Mouse (Mus musculus) forebrain, embryonic 12.5 days (tissue): ENCODE measurements around the gene Hace1. TPM values are rescaled to one million over a fixed set of nuclear protein-coding genes. Genes with fewer than 3 reads are reported as not detected.

ENCODE experiments used
- ATAC-seq: fragments of 200-750 bp; cut with Nextera tagmentation; 2 replicates; pipeline ENCODE4 v1.8.0; 2017; ENCODE audit warnings: moderate TSS enrichment; ENCODE audit not compliant: low FRiP score
- H3K27ac ChIP-seq: fragments of 300-500 bp; sonication (generic); 2 replicates; pipeline ENCODE4 v1.5.1; 2016; ENCODE audit warnings: mild to moderate bottlenecking
- H3K27me3 ChIP-seq: fragments of 300-500 bp; sonication (generic); 2 replicates; pipeline ENCODE4 v1.6.1; 2016; ENCODE audit warnings: mild to moderate bottlenecking
- H3K36me3 ChIP-seq: fragments of 300-500 bp; sonication (generic); replicated peaks from 2 replicates; pipeline ENCODE4 v1.6.1; 2016; ENCODE audit warnings: mild to moderate bottlenecking
- H3K4me1 ChIP-seq: fragments of 300-500 bp; sonication (generic); 2 replicates; pipeline ENCODE4 v1.6.1; 2016
- H3K4me2 ChIP-seq: fragments of 300-500 bp; sonication (generic); 2 replicates; pipeline ENCODE4 v1.6.1; 2016; ENCODE audit warnings: mild to moderate bottlenecking, moderate library complexity
- H3K4me3 ChIP-seq: fragments of 300-500 bp; sonication (generic); replicated peaks from 2 replicates; pipeline ENCODE4 v1.5.1; 2016; ENCODE audit warnings: mild to moderate bottlenecking
- H3K9ac ChIP-seq: fragments of 300-500 bp; sonication (generic); 2 replicates; pipeline ENCODE4 v1.6.1; 2016; ENCODE audit warnings: mild to moderate bottlenecking
- H3K9me3 ChIP-seq: fragments of 300-500 bp; sonication (generic); 2 replicates; pipeline ENCODE4 v1.6.1; 2016
- WGBS: fragments of 180-500 bp; shearing (Covaris S2); methylation state at CpG from one replicate; pipeline ENCODE4 v1.1.7; 2016; 5-methylcytosine and 5-hydroxymethylcytosine counted together
- polyA plus RNA-seq: library from polyadenylated mRNA; unstranded; fragments of >200 nt; fragmentation: Nextera tagmentation; extraction: Ambion mirVana; gene quantifications from 2 replicates; pipeline ENCODE4 v1.2.1, GENCODE M21; 2016

Hace1 gene
- polyA plus RNA-seq, 1 experiment from 2014 or later: 24.8 TPM

DNA sequence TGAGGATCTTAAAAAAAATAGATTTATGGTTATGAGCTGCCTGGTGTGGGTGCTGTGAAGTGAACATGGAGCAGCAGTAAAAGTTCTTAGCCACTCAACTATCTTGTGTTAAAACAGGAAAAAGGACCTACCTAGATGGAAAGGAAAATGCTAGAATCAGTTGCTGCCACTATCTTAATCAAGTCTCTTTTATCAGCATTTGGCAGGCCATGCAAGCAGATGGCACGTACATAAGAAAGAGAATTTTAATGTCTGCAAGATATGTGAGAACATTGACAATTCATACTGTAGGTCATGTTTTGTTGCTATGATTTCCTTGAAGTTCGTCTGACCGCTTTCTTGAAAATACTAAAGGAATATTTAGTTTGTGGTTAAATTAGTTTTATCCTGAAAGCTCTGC, 54.4 kb downstream of the Hace1 start:
- Histone ChIP-seq H3K36me3 (no peaks in the 10 kb centered on the region), H3K4me2 (no peak overlapping the region), H3K9ac (no peak overlapping the region), H3K4me1 (no peaks in the 10 kb centered on the region), H3K4me3 (no peak overlapping the region), H3K9me3 (no peaks in the 10 kb centered on the region), H3K27ac (no peak overlapping the region), H3K27me3 (no peaks in the 10 kb centered on the region)
- ATAC-seq: no peak
- 95% methylated on average over 3 of the region's 3 CpGs for WGBS

GRCm38 (mm10) chr10:45632641-45633040, 55.0 kb downstream of the Hace1 start:
- 90% methylated on average over 10 of the region's 10 CpGs for WGBS
- H3K36me3 ChIP-seq: no peaks in the 10 kb centered on the region
- no peak for ATAC-seq
- no peak overlapping the region for H3K27ac ChIP-seq
- H3K4me3 ChIP-seq: no peak overlapping the region
- no peaks in the 10 kb centered on the region for H3K27me3 ChIP-seq
- no peak overlapping the region for H3K4me2 ChIP-seq
- no peaks in the 10 kb centered on the region for H3K9me3 ChIP-seq
- no peak overlapping the region for H3K9ac ChIP-seq
- no peaks in the 10 kb centered on the region for H3K4me1 ChIP-seq

- Histone ChIP-seq H3K27ac (no peak overlapping the region), H3K9ac (no peak overlapping the region), H3K4me1 (no peaks in the 10 kb centered on the region), H3K4me2 (no peak overlapping the region), H3K27me3 (no peaks in the 10 kb centered on the region), H3K4me3 (no peak overlapping the region), H3K9me3 (no peaks in the 10 kb centered on the region), H3K36me3 (no peaks in the 10 kb centered on the region; the same call in 1 of the 2 replicates)
- WGBS: 84% methylated on average over 3 of the region's 3 CpGs
- ATAC-seq: no peak
Observed at GRCm38 (mm10) chr10:45635201-45635600, 57.6 kb downstream of the Hace1 start.

GRCm38 (mm10) chr10:45639762-45640161, 62.1 kb downstream of the Hace1 start:
- no peak overlapping the region for H3K4me3 ChIP-seq
- no peaks in the 10 kb centered on the region for H3K27me3 ChIP-seq
- no peak for ATAC-seq
- no peak overlapping the region for H3K4me2 ChIP-seq
- H3K4me1 ChIP-seq: no peaks in the 10 kb centered on the region
- H3K9me3 ChIP-seq: no peaks in the 10 kb centered on the region
- H3K27ac ChIP-seq: no peak overlapping the region
- no peak overlapping the region for H3K9ac ChIP-seq
- H3K36me3 ChIP-seq: peaks cover 4% of the 10 kb centered on the region; the same call in 1 of the 2 replicates

DNA sequence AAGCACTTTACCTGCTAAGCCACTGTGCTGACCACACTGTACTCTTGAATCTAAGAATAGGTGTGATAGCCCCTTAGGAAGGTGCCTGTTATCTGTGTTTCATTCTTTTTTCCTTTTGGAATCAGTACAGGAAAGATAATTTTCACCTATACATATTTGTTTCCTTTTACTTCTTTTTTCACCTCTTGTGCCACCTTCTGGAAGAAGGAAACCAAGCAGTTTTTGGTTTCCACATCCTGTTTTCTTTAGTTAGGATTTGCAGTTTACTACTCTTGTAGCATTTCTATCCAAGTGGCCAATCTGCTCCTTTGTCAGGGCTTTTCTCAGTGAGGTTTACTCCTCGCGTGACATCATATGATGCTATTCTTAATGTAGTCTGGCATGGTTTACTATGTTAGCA, 76.4 kb downstream of the Hace1 start:
- no peaks in the 10 kb centered on the region for H3K4me1 ChIP-seq
- no peak for ATAC-seq
- peaks cover 7% of the 10 kb centered on the region; the same call in 1 of the 2 replicates for H3K36me3 ChIP-seq
- H3K4me3 ChIP-seq: no peak overlapping the region
- no peaks in the 10 kb centered on the region for H3K27me3 ChIP-seq
- H3K4me2 ChIP-seq: no peak overlapping the region
- 97% methylated on average over 2 of the region's 2 CpGs for WGBS
- H3K27ac ChIP-seq: no peak overlapping the region
- H3K9me3 ChIP-seq: no peaks in the 10 kb centered on the region
- H3K9ac ChIP-seq: no peak overlapping the region

DNA sequence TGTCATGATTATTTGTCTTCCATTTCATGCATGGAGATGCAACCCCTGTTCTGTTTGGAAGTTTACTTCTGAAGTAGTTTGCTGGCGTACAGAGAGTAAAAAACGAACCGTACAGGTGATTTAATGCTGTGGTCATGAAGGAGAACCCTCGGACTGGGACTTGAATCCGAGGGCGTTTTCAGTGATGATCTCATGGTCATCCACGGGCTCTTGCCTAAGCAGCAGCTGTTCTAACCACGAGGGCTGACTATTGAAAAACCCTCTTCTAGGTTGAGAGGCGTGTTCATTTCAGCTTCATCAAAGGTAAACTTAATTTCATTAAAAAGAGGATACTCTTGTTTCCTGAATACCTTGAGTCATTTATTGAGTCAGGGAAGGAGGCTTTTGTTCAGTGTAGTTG, 84.4 kb downstream of the Hace1 start:
- H3K36me3 ChIP-seq: no peaks in the 10 kb centered on the region; the same call in 1 of the 2 replicates
- peaks cover 6% of the 10 kb centered on the region; the same call in 1 of the 2 replicates for H3K9me3 ChIP-seq
- H3K27ac ChIP-seq: no peak overlapping the region
- ATAC-seq: no peak
- no peak overlapping the region for H3K4me2 ChIP-seq
- no peak overlapping the region for H3K9ac ChIP-seq
- H3K4me3 ChIP-seq: no peak overlapping the region
- no peaks in the 10 kb centered on the region for H3K27me3 ChIP-seq
- H3K4me1 ChIP-seq: no peaks in the 10 kb centered on the region
- 92% methylated on average over 9 of the region's 9 CpGs for WGBS

GRCm38 (mm10) chr10:45668266-45668665, 90.6 kb downstream of the Hace1 start:
- Histone ChIP-seq H3K27me3 (no peaks in the 10 kb centered on the region), H3K27ac (no peak overlapping the region), H3K4me3 (no peak overlapping the region), H3K4me2 (no peak overlapping the region), H3K4me1 (no peaks in the 10 kb centered on the region), H3K9me3 (peaks cover 9% of the 10 kb centered on the region; the same call in 1 of the 2 replicates), H3K9ac (no peak overlapping the region), H3K36me3 (no peaks in the 10 kb centered on the region; the same call in 1 of the 2 replicates)
- WGBS: 93% methylated on average over 2 of the region's 2 CpGs
- no peak for ATAC-seq

- ATAC-seq: no peak
- no peaks in the 10 kb centered on the region for H3K4me1 ChIP-seq
- H3K27ac ChIP-seq: no peak overlapping the region
- H3K9me3 ChIP-seq: no peaks in the 10 kb centered on the region
- H3K9ac ChIP-seq: no peak overlapping the region
- no peak overlapping the region for H3K4me2 ChIP-seq
- H3K36me3 ChIP-seq: peaks cover 9% of the 10 kb centered on the region
- no peaks in the 10 kb centered on the region for H3K27me3 ChIP-seq
- no peak overlapping the region for H3K4me3 ChIP-seq
Observed at GRCm38 (mm10) chr10:45676796-45677195, 99.2 kb downstream of the Hace1 start.

DNA sequence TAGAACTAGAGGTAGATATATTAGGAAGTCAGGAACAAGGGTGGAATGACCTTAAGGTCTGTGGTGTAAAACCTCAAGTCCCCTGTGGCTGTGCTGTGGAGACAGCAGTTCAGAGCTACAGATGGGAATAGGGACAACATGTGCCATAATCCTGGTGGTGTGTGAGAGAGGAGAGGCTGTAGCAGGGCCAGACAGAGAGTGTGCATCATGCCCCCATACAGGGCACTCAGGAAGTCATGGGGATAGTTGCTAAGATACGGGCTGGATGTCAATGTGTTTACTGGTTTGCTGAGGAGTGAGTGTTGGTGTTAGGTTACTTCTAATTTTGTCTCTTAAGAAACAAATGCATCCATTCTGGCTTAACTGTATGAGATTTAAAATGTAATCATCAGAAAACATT, 108.6 kb downstream of the Hace1 start:
- Histone ChIP-seq H3K4me3 (no peak overlapping the region), H3K36me3 (0 out of 2 replicates have a peak, but pooled peaks cover under 1% of the 10 kb centered on the region), H3K27ac (no peak overlapping the region), H3K9me3 (no peaks in the 10 kb centered on the region), H3K4me2 (no peak overlapping the region), H3K9ac (no peak overlapping the region), H3K4me1 (no peaks in the 10 kb centered on the region), H3K27me3 (no peaks in the 10 kb centered on the region)
- ATAC-seq: no peak
- 82% methylated on average over 1 of the region's 1 CpGs for WGBS

DNA sequence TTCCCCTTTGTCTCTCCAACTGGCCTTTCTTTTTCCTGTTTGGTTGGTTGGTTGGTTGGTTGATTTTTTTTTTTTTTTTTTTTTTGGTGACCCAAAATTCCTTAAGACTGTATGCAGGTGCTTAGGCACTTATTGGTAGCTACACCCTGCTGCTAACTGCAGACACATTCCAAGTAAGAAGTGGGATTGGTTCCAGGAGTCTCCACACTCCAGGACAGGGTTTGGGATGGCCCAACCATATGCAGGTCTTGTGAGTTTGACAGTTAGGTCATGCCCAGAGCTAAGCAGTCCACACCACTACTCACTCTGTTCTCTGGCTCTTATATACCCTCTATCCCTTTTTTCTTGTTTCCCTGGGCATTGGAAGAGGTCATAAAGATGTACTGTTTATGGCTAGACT, 117.3 kb downstream of the Hace1 start:
- H3K27me3 ChIP-seq: no peaks in the 10 kb centered on the region
- H3K9me3 ChIP-seq: no peaks in the 10 kb centered on the region
- H3K9ac ChIP-seq: no peak overlapping the region
- no peaks in the 10 kb centered on the region for H3K4me1 ChIP-seq
- H3K36me3 ChIP-seq: no peaks in the 10 kb centered on the region
- no peak overlapping the region for H3K27ac ChIP-seq
- no peak overlapping the region for H3K4me3 ChIP-seq
- H3K4me2 ChIP-seq: no peak overlapping the region
- ATAC-seq: no peak

- Histone ChIP-seq H3K9me3 (no peaks in the 10 kb centered on the region), H3K36me3 (no peaks in the 10 kb centered on the region), H3K4me2 (no peak overlapping the region), H3K27ac (no peak overlapping the region), H3K9ac (no peak overlapping the region), H3K4me3 (no peak overlapping the region), H3K27me3 (no peaks in the 10 kb centered on the region), H3K4me1 (no peaks in the 10 kb centered on the region)
- no peak for ATAC-seq
- WGBS: 97% methylated on average over 1 of the region's 1 CpGs
Observed at GRCm38 (mm10) chr10:45695522-45695921, 117.9 kb downstream of the Hace1 start.

GRCm38 (mm10) chr10:45698930-45699329, 121.3 kb downstream of the Hace1 start:
- H3K27ac ChIP-seq: no peak overlapping the region
- ATAC-seq: no peak
- H3K9ac ChIP-seq: no peak overlapping the region
- H3K9me3 ChIP-seq: no peaks in the 10 kb centered on the region
- H3K27me3 ChIP-seq: no peaks in the 10 kb centered on the region
- no peak overlapping the region for H3K4me3 ChIP-seq
- 73% methylated on average over 3 of the region's 3 CpGs for WGBS
- no peak overlapping the region for H3K4me2 ChIP-seq
- no peaks in the 10 kb centered on the region for H3K4me1 ChIP-seq
- H3K36me3 ChIP-seq: peaks cover 5% of the 10 kb centered on the region

DNA sequence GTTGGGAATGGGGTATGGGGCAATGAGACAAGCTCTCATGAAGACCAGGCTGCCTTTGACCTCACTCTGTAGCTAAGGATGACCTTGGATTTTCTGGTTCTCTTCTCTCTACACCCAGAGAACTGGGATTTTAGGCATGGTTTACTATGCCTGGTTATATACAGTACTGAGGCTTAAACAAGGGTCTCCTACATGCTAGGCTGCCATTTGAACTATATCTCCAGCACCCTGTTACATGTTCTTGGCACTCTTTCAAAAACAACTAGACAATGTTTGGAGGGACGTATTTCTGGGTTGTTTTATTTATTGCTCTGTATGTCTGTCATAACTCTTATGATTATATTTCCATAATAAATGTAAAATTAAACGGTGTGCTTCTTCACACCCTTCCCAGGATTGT, 129.2 kb downstream of the Hace1 start:
- Histone ChIP-seq H3K4me3 (no peak overlapping the region), H3K4me1 (no peaks in the 10 kb centered on the region), H3K9me3 (no peaks in the 10 kb centered on the region), H3K27ac (no peak overlapping the region), H3K4me2 (no peak overlapping the region), H3K9ac (no peak overlapping the region), H3K36me3 (0 out of 2 replicates have a peak, but pooled peaks cover 2% of the 10 kb centered on the region), H3K27me3 (no peaks in the 10 kb centered on the region)
- no peak for ATAC-seq
- 90% methylated on average over 2 of the region's 2 CpGs for WGBS
